Mouse (Mus musculus): ENCODE measurements around the gene Aldh1l1. TPM values are rescaled to one million over a fixed set of nuclear protein-coding genes. Genes with fewer than 3 reads are reported as not detected.

Gene Aldh1l1
- polyA plus RNA-seq, 1 experiment from 2014 or later = 17.5 TPM

- H3K27me3 ChIP-seq (replicated peaks) = no peaks in the 10 kb centered on the region
- no peak for ATAC-seq
- H3K36me3 ChIP-seq = no peaks in the 10 kb centered on the region
- no peaks in the 10 kb centered on the region for H3K4me1 ChIP-seq (replicated peaks)
- H3K9ac ChIP-seq = no peak overlapping the region
- H3K9me3 ChIP-seq = no peaks in the 10 kb centered on the region
- no peak overlapping the region for H3K4me2 ChIP-seq (replicated peaks)
- WGBS = 68% methylated on average over 3 of the region's 3 CpGs
- no peak overlapping the region for H3K27ac ChIP-seq
- no peak overlapping the region for H3K4me3 ChIP-seq (replicated peaks)
Observed at GRCm38 (mm10) chr6:90635611-90636010, 149.4 kb downstream of the Aldh1l1 start.

GRCm38 (mm10) chr6:90643057-90643456 is 156.8 kb downstream of the Aldh1l1 start:
- Histone ChIP-seq H3K4me3 (replicated peaks) (no peak overlapping the region), H3K27me3 (replicated peaks) (no peaks in the 10 kb centered on the region), H3K9ac (no peak overlapping the region), H3K4me1 (replicated peaks) (no peaks in the 10 kb centered on the region), H3K36me3 (no peaks in the 10 kb centered on the region), H3K9me3 (no peaks in the 10 kb centered on the region), H3K27ac (no peak overlapping the region), H3K4me2 (replicated peaks) (no peak overlapping the region)
- WGBS = 83% methylated on average over 3 of the region's 3 CpGs
- ATAC-seq = no peak

- Histone ChIP-seq H3K27me3 (replicated peaks) (no peaks in the 10 kb centered on the region), H3K4me1 (replicated peaks) (no peaks in the 10 kb centered on the region), H3K4me3 (replicated peaks) (no peak overlapping the region), H3K4me2 (replicated peaks) (no peak overlapping the region), H3K9ac (no peak overlapping the region), H3K9me3 (no peaks in the 10 kb centered on the region), H3K27ac (no peak overlapping the region), H3K36me3 (no peaks in the 10 kb centered on the region)
- no peak for ATAC-seq
- 82% methylated on average over 4 of the region's 4 CpGs for WGBS
Observed at GRCm38 (mm10) chr6:90644965-90645364, 158.7 kb downstream of the Aldh1l1 start.

GRCm38 (mm10) chr6:90648391-90648790 is 162.2 kb downstream of the Aldh1l1 start:
- WGBS = 95% methylated on average over 6 of the region's 6 CpGs
- no peak for ATAC-seq

GRCm38 (mm10) chr6:90649279-90649678 is 163.1 kb downstream of the Aldh1l1 start:
- Histone ChIP-seq H3K9ac (no peak overlapping the region), H3K27ac (no peak overlapping the region), H3K36me3 (no peaks in the 10 kb centered on the region), H3K4me3 (replicated peaks) (no peak overlapping the region), H3K4me1 (replicated peaks) (no peaks in the 10 kb centered on the region; the same call in 1 of the 2 replicates), H3K27me3 (replicated peaks) (no peaks in the 10 kb centered on the region), H3K4me2 (replicated peaks) (no peak overlapping the region), H3K9me3 (no peaks in the 10 kb centered on the region)
- peak; percentile 59; the same call in 1 of the 2 replicates for ATAC-seq
- 68% methylated on average over 4 of the region's 4 CpGs for WGBS

More at GRCm38 (mm10) chr6:90648391-90648790, 162.2 kb downstream of the Aldh1l1 start:
- Histone ChIP-seq H3K27ac (no peak overlapping the region), H3K4me2 (replicated peaks) (no peak overlapping the region), H3K9ac (no peak overlapping the region), H3K27me3 (replicated peaks) (no peaks in the 10 kb centered on the region), H3K4me3 (replicated peaks) (no peak overlapping the region), H3K9me3 (no peaks in the 10 kb centered on the region), H3K36me3 (no peaks in the 10 kb centered on the region), H3K4me1 (replicated peaks) (no peaks in the 10 kb centered on the region; the same call in 1 of the 2 replicates)

Other genes starting within 250 kb of the Aldh1l1 start
- gene Vmn1r54, start 240.1 kb upstream of the Aldh1l1 start, polyA plus RNA-seq (2015; fragmentation: Nextera tagmentation; extraction: Ambion mirVana) = not detected in 2 replicates
- gene BC048671, start 185.2 kb upstream of the Aldh1l1 start, polyA plus RNA-seq (2015; fragmentation: Nextera tagmentation; extraction: Ambion mirVana) = not detected in 2 replicates
- 0.58 and 0.62 TPM in 2 replicates for gene Chst13, start 161.2 kb upstream of the Aldh1l1 start, polyA plus RNA-seq (2015; fragmentation: Nextera tagmentation; extraction: Ambion mirVana)
- gene Uroc1, start 153.1 kb upstream of the Aldh1l1 start, polyA plus RNA-seq (2015; fragmentation: Nextera tagmentation; extraction: Ambion mirVana) = 0.34 TPM in 2 replicates
- gene Zxdc, start 116.9 kb upstream of the Aldh1l1 start, polyA plus RNA-seq (2015; fragmentation: Nextera tagmentation; extraction: Ambion mirVana) = 7.1 and 7.3 TPM in 2 replicates
- 0.23 and 0.61 TPM in 2 replicates for gene Cfap100, start 57.6 kb upstream of the Aldh1l1 start, polyA plus RNA-seq (2015; fragmentation: Nextera tagmentation; extraction: Ambion mirVana)
- 6.3 and 8.2 TPM in 2 replicates for gene Klf15, start 23.9 kb upstream of the Aldh1l1 start, polyA plus RNA-seq (2015; fragmentation: Nextera tagmentation; extraction: Ambion mirVana)
- 5.1 and 5.7 TPM in 2 replicates for gene Slc41a3, start 118.3 kb downstream of the Aldh1l1 start, polyA plus RNA-seq (2015; fragmentation: Nextera tagmentation; extraction: Ambion mirVana)

Measured in intestine, embryonic 15.5 days (tissue).